Mouse (Mus musculus): ENCODE data around the gene Tdrd12. TPM values are rescaled to one million over a fixed set of nuclear protein-coding genes. Genes with fewer than 3 reads are reported as not detected.
"Not testable (repeated sequence)": the region's sequence is repeated elsewhere in the genome, so short reads cannot be mapped to it uniquely, and the experiment has no call there.

Tdrd12 gene
- polyA plus RNA-seq, 1 experiment from 2014 or later = 0.59 TPM

- H3K4me3 ChIP-seq (replicated peaks; ENCODE audit: low read length); H3K4me2 ChIP-seq (replicated peaks); H3K27me3 ChIP-seq (ENCODE audit: control insufficient read depth, insufficient read depth, low read length); H3K4me1 ChIP-seq (replicated peaks; ENCODE audit: control insufficient read depth, insufficient read depth, low read length); H3K27ac ChIP-seq; DNase-seq (ENCODE audit: low spot score); H3K36me3 ChIP-seq (replicated peaks; ENCODE audit: control insufficient read depth, insufficient read depth); ATAC-seq (ENCODE audit: low FRiP score); H3K9ac ChIP-seq; H3K9me3 ChIP-seq (ENCODE audit: control insufficient read depth, low read length): not testable (repeated sequence)
- 62% methylated on average over 1 of the region's 1 CpGs for WGBS
Measured at GRCm38 (mm10) chr7:35530544-35530943, 7.0 kb downstream of the Tdrd12 start.

DNA sequence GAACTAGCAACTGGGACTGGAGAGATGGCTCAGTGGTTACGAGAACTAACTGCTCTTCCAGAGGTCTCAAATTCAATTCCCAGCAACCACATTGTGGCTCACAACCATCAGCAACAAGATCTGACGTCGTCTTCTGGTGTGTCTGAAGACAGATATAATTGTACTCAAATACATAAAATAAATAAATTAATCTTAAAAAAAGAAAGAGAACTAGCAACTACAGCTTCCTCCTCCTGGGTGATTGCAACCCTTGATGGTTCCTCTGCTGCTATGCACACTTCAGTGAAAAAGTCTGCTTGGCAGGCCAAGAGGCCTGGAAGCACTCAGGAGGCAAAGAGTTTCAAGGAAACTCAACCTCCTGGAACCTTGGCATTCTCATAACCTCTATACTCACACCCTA lies 7.5 kb downstream of the Tdrd12 start:
- H3K9ac ChIP-seq = no peak overlapping the region
- no peak overlapping the region for H3K4me2 ChIP-seq (replicated peaks)
- no peak for DNase-seq (ENCODE audit: low spot score)
- H3K4me1 ChIP-seq (replicated peaks; ENCODE audit: control insufficient read depth, insufficient read depth, low read length) = no peaks in the 10 kb centered on the region
- H3K4me3 ChIP-seq (replicated peaks; ENCODE audit: low read length) = no peak overlapping the region
- no peaks in the 10 kb centered on the region for H3K27me3 ChIP-seq (ENCODE audit: control insufficient read depth, insufficient read depth, low read length)
- no peak overlapping the region for H3K27ac ChIP-seq
- H3K9me3 ChIP-seq (ENCODE audit: control insufficient read depth, low read length) = no peaks in the 10 kb centered on the region
- ATAC-seq (ENCODE audit: low FRiP score) = no peak
- H3K36me3 ChIP-seq (replicated peaks; ENCODE audit: control insufficient read depth, insufficient read depth) = no peaks in the 10 kb centered on the region
- WGBS = 79% methylated on average over 3 of the region's 3 CpGs

DNA sequence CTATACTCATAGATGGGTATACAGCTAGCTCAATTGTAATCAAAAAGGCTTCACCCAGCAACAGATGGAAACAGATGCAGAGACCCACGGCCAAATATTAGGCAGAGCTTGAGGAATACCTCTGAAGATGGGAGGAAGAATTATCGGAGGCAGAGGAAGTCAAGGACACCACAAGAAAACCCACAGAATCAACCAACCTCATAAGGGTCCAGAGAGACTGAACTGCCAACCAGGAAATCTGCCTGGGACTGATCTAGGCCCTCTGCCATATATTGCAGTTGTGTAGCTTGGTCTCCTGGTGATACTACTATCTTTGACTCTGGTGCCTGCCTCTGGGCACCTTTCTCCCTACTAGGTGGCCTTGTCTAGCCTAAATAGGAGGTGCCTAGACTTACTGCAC lies 10.8 kb downstream of the Tdrd12 start:
- 83% methylated on average over 2 of the region's 2 CpGs for WGBS
- no peak overlapping the region for H3K9ac ChIP-seq

DNA sequence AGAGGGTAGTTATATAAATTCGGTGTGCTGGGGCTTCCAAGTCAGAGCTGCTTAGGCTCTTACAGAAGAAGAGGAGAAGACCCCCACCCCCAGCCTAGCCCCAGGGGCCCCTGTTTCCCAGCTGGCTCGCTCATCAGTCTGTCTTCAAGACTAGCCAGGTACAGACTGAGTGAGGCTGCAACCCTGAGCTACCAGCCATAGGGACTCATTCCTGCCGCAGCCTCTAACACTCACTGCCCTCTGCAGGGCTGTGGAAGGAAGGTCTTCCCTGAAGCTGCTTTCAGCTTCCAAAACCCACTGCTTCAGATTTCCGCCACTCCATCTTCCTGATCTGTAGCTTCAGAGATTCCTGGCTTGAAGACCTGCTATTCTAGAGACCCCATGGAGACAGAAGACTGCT lies 35.5 kb downstream of the Tdrd12 start:
- no peak overlapping the region for H3K9ac ChIP-seq
- no peak overlapping the region for H3K4me2 ChIP-seq (replicated peaks)
- H3K4me3 ChIP-seq (replicated peaks; ENCODE audit: low read length) = no peak overlapping the region
- ATAC-seq (ENCODE audit: low FRiP score) (no peak), DNase-seq (ENCODE audit: low spot score) (peak; percentile 29)
- no peaks in the 10 kb centered on the region for H3K9me3 ChIP-seq (ENCODE audit: control insufficient read depth, low read length)
- H3K27ac ChIP-seq = no peak overlapping the region
- H3K36me3 ChIP-seq (replicated peaks; ENCODE audit: control insufficient read depth, insufficient read depth) = no peaks in the 10 kb centered on the region
- H3K27me3 ChIP-seq (ENCODE audit: control insufficient read depth, insufficient read depth, low read length) = no peaks in the 10 kb centered on the region
- 24% methylated on average over 4 of the region's 4 CpGs for WGBS
- no peaks in the 10 kb centered on the region for H3K4me1 ChIP-seq (replicated peaks; ENCODE audit: control insufficient read depth, insufficient read depth, low read length)

More for the DNA sequence above, 10.8 kb downstream of the Tdrd12 start:
- DNase-seq (ENCODE audit: low spot score) (no peak), ATAC-seq (ENCODE audit: low FRiP score) (no peak)
- Histone ChIP-seq H3K36me3 (replicated peaks; ENCODE audit: control insufficient read depth, insufficient read depth) (no peaks in the 10 kb centered on the region), H3K27me3 (ENCODE audit: control insufficient read depth, insufficient read depth, low read length) (no peaks in the 10 kb centered on the region), H3K4me2 (replicated peaks) (no peak overlapping the region), H3K27ac (no peak overlapping the region), H3K4me1 (replicated peaks; ENCODE audit: control insufficient read depth, insufficient read depth, low read length) (no peaks in the 10 kb centered on the region), H3K9me3 (ENCODE audit: control insufficient read depth, low read length) (no peaks in the 10 kb centered on the region), H3K4me3 (replicated peaks; ENCODE audit: low read length) (no peak overlapping the region)

GRCm38 (mm10) chr7:35497516-35497915 lies 40.0 kb downstream of the Tdrd12 start:
- 100% methylated on average over 2 of the region's 2 CpGs for WGBS
- no peaks in the 10 kb centered on the region for H3K9me3 ChIP-seq (ENCODE audit: control insufficient read depth, low read length)
- no peak for DNase-seq (ENCODE audit: low spot score)

DNA sequence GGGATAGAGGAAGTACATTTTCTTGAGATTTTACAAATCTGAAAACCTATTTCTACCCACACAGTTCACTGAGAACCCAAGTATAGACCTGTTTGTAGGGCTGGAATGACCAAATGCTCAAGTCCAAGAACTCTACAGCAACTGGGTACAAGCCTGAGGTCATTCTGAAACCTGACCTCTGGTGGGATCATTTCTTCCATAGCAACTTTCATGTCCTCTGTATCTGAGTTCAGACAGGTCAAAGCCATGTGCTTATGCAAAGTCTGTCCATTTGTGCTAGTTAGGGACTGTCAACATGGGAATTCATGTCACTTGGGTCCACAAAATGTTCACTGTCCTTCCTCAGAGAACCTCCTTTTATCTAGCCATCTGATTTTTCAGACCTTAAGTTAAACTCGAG lies 46.5 kb downstream of the Tdrd12 start:
- H3K4me2 ChIP-seq (replicated peaks) = no peak overlapping the region
- no peaks in the 10 kb centered on the region for H3K36me3 ChIP-seq (replicated peaks; ENCODE audit: control insufficient read depth, insufficient read depth)
- DNase-seq (ENCODE audit: low spot score) = no peak
- no peak for ATAC-seq (ENCODE audit: low FRiP score)
- H3K9ac ChIP-seq = no peak overlapping the region
- H3K9me3 ChIP-seq (ENCODE audit: control insufficient read depth, low read length) = no peaks in the 10 kb centered on the region
- no peak overlapping the region for H3K27ac ChIP-seq
- whole genome bisulfite sequencing = 88% methylated on average over 1 of the region's 1 CpGs
- H3K4me3 ChIP-seq (replicated peaks; ENCODE audit: low read length) = no peak overlapping the region
- no peaks in the 10 kb centered on the region for H3K4me1 ChIP-seq (replicated peaks; ENCODE audit: control insufficient read depth, insufficient read depth, low read length)
- H3K27me3 ChIP-seq (ENCODE audit: control insufficient read depth, insufficient read depth, low read length) = no peaks in the 10 kb centered on the region

More at GRCm38 (mm10) chr7:35497516-35497915, 40.0 kb downstream of the Tdrd12 start:
- Histone ChIP-seq H3K27me3 (ENCODE audit: control insufficient read depth, insufficient read depth, low read length) (no peaks in the 10 kb centered on the region), H3K4me1 (replicated peaks; ENCODE audit: control insufficient read depth, insufficient read depth, low read length) (no peaks in the 10 kb centered on the region), H3K4me3 (replicated peaks; ENCODE audit: low read length) (no peak overlapping the region), H3K36me3 (replicated peaks; ENCODE audit: control insufficient read depth, insufficient read depth) (no peaks in the 10 kb centered on the region), H3K9ac (no peak overlapping the region), H3K27ac (no peak overlapping the region), H3K4me2 (replicated peaks) (no peak overlapping the region)
- no peak for ATAC-seq (ENCODE audit: low FRiP score)

- ATAC-seq (ENCODE audit: low FRiP score) (no peak), DNase-seq (ENCODE audit: low spot score) (no peak)
- WGBS = 96% methylated on average over 2 of the region's 2 CpGs
- Histone ChIP-seq H3K9me3 (ENCODE audit: control insufficient read depth, low read length) (no peaks in the 10 kb centered on the region), H3K36me3 (replicated peaks; ENCODE audit: control insufficient read depth, insufficient read depth) (no peaks in the 10 kb centered on the region), H3K27ac (no peak overlapping the region), H3K27me3 (ENCODE audit: control insufficient read depth, insufficient read depth, low read length) (no peaks in the 10 kb centered on the region), H3K4me2 (replicated peaks) (no peak overlapping the region), H3K4me1 (replicated peaks; ENCODE audit: control insufficient read depth, insufficient read depth, low read length) (no peaks in the 10 kb centered on the region), H3K4me3 (replicated peaks; ENCODE audit: low read length) (no peak overlapping the region), H3K9ac (no peak overlapping the region)
Measured at GRCm38 (mm10) chr7:35490186-35490585, 47.4 kb downstream of the Tdrd12 start.

DNA sequence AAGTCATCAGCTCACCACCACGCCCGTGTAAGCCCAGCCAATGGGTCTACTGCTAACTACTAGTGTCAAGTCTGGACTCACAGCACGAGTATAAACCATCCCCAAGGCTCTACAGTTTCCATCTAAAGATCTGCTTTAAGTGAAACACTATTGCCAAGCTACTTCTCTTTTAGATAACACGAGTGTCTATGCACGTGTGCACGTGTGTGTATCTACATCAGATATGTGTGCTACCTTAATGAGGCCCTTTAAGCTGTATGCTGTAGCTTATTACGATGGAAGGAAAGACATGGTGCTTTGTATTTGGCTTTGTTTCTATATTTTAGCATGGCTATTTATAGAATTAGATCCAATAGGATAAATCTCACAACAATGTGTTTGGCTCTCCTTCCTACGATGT lies 51.0 kb downstream of the Tdrd12 start:
- Histone ChIP-seq H3K36me3 (replicated peaks; ENCODE audit: control insufficient read depth, insufficient read depth) (no peaks in the 10 kb centered on the region), H3K27me3 (ENCODE audit: control insufficient read depth, insufficient read depth, low read length) (no peaks in the 10 kb centered on the region), H3K4me3 (replicated peaks; ENCODE audit: low read length) (no peak overlapping the region), H3K4me1 (replicated peaks; ENCODE audit: control insufficient read depth, insufficient read depth, low read length) (no peaks in the 10 kb centered on the region), H3K4me2 (replicated peaks) (no peak overlapping the region), H3K9me3 (ENCODE audit: control insufficient read depth, low read length) (no peaks in the 10 kb centered on the region), H3K9ac (no peak overlapping the region), H3K27ac (no peak overlapping the region)
- ATAC-seq (ENCODE audit: low FRiP score) (no peak), DNase-seq (ENCODE audit: low spot score) (no peak)
- 86% methylated on average over 8 of the region's 8 CpGs for WGBS

DNA sequence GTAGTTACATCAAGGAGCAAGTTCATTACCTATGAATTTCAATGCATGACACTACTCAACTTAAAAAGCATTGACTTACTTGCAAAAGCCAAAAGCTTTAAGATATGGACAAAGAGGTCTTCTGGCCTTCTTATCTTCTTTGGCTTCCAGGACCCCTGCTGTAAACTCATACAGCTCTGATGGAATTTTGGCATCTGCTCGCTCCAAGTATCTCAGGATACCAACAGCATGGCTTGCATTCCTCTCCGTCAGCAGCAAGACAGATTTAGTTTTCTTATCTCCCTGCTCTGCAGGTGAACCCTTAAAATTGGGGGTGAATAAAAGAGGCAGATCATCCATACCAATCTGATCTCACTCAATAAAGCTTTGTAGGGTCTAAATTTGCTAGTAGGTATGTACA lies 52.4 kb downstream of the Tdrd12 start:
- Histone ChIP-seq H3K9ac (no peak overlapping the region), H3K27ac (no peak overlapping the region), H3K36me3 (replicated peaks; ENCODE audit: control insufficient read depth, insufficient read depth) (no peaks in the 10 kb centered on the region), H3K9me3 (ENCODE audit: control insufficient read depth, low read length) (no peaks in the 10 kb centered on the region), H3K4me1 (replicated peaks; ENCODE audit: control insufficient read depth, insufficient read depth, low read length) (no peaks in the 10 kb centered on the region), H3K4me3 (replicated peaks; ENCODE audit: low read length) (no peak overlapping the region), H3K27me3 (ENCODE audit: control insufficient read depth, insufficient read depth, low read length) (no peaks in the 10 kb centered on the region), H3K4me2 (replicated peaks) (no peak overlapping the region)
- no peak for DNase-seq (ENCODE audit: low spot score)
- ATAC-seq (ENCODE audit: low FRiP score) = no peak
- WGBS = 85% methylated on average over 2 of the region's 2 CpGs

- no peak for DNase-seq (ENCODE audit: low spot score)
- Histone ChIP-seq H3K27ac (no peak overlapping the region), H3K4me2 (replicated peaks) (no peak overlapping the region), H3K4me1 (replicated peaks; ENCODE audit: control insufficient read depth, insufficient read depth, low read length) (no peaks in the 10 kb centered on the region), H3K4me3 (replicated peaks; ENCODE audit: low read length) (no peak overlapping the region), H3K36me3 (replicated peaks; ENCODE audit: control insufficient read depth, insufficient read depth) (no peaks in the 10 kb centered on the region), H3K9ac (no peak overlapping the region), H3K9me3 (ENCODE audit: control insufficient read depth, low read length) (no peaks in the 10 kb centered on the region), H3K27me3 (ENCODE audit: control insufficient read depth, insufficient read depth, low read length) (no peaks in the 10 kb centered on the region)
- WGBS = 88% methylated on average over 2 of the region's 2 CpGs
- ATAC-seq (ENCODE audit: low FRiP score) = no peak
Measured at GRCm38 (mm10) chr7:35476457-35476856, 61.1 kb downstream of the Tdrd12 start.

All from hindbrain, embryonic 14.5 days (tissue).